Mouse (Mus musculus): ENCODE data around the gene Ostn. TPM values are rescaled to one million over a fixed set of nuclear protein-coding genes. Genes with fewer than 3 reads are reported as not detected.

Ostn gene
- polyA plus RNA-seq, 1 experiment: not detected

DNA sequence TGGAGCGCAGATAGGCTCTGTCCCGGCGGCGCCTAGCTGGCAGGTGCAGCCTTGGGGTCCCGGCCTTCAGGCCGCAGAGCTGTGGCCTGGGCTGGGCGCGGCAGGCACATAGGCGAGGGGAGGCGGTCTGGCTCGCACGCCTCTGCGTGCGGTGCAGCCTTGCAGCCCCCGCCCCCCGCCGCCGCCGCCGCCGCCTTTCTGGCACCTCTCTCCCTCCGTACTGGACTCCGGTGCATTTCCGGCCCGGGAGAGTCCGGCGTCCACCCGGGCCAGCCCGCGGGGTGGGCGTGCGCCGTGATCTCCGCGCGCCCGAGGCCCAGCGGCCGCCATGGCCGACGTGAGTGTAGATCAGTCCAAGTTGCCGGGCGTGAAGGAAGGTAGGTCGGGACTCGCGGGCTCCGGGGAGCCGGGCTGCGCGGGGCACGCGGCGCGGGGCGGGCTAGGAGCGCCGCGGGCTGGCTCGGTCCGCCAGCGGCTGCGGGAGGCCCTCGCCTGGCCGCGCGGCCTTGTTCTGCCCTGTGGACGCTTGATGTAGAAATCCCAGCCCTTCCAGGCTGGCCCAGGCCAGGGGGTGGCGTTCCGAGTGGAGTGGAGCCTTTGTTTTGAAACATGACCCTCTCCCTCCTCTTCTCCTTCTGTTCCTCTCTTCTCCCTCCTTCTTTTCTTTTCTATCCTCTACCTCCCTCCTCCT lies 81.6 kb downstream of the Ostn start, which contains the start of gene Ccdc50:
Gene Ccdc50, plus strand, starts transcription at position 109 of the 691 bp plus-strand sequence.
- no peak for TF ChIP-seq POLR2A (IDR thresholded peaks at IDR 0.05; ENCODE audit: insufficient read depth, low read length)
- TF ChIP-seq EP300 (IDR thresholded peaks at IDR 0.05; ENCODE audit: insufficient read depth, low read depth, low read length): no peak
- no peak for TF ChIP-seq CTCF (IDR thresholded peaks at IDR 0.05; ENCODE audit: low read depth, low read length)
- H3K4me1 ChIP-seq (ENCODE audit: control insufficient read depth, insufficient read depth, low read length): no peaks in the 10 kb centered on the region
- no peaks in the 10 kb centered on the region for H3K36me3 ChIP-seq (ENCODE audit: control insufficient read depth, insufficient read depth, low read length, poor library complexity, severe bottlenecking)
- H3K9ac ChIP-seq (ENCODE audit: low read depth, poor library complexity, severe bottlenecking): peak within 1 kb of the TSS; percentile 98
- peaks cover 2% of the 10 kb centered on the region; the same call in 1 of the 2 replicates for H3K27me3 ChIP-seq (ENCODE audit: control insufficient read depth, insufficient read depth, low read length, poor library complexity, severe bottlenecking)
- peak within 1 kb of the TSS; percentile 96 for H3K4me3 ChIP-seq (ENCODE audit: low read depth, low read length)
- no peak within 1 kb of the TSS for H3K27ac ChIP-seq (ENCODE audit: insufficient read depth, low read length)
- no peaks in the 10 kb centered on the region for H3K9me3 ChIP-seq (replicated peaks; ENCODE audit: control insufficient read depth, insufficient read depth, low read length, poor library complexity, severe bottlenecking)

GRCm38 (mm10) chr16:27389534-27390282 lies 82.4 kb downstream of the Ostn start:
- TF ChIP-seq EP300 (IDR thresholded peaks at IDR 0.05; ENCODE audit: insufficient read depth, low read depth, low read length): no peak
- TF ChIP-seq POLR2A (IDR thresholded peaks at IDR 0.05; ENCODE audit: insufficient read depth, low read length): no peak
- TF ChIP-seq CTCF (IDR thresholded peaks at IDR 0.05; ENCODE audit: low read depth, low read length): no peak
- H3K4me3 ChIP-seq (ENCODE audit: low read depth, low read length): peak overlapping the region; percentile 96
- peaks cover 2% of the 10 kb centered on the region; the same call in 1 of the 2 replicates for H3K27me3 ChIP-seq (ENCODE audit: control insufficient read depth, insufficient read depth, low read length, poor library complexity, severe bottlenecking)
- no peak overlapping the region for H3K27ac ChIP-seq (ENCODE audit: insufficient read depth, low read length)
- no peaks in the 10 kb centered on the region for H3K9me3 ChIP-seq (replicated peaks; ENCODE audit: control insufficient read depth, insufficient read depth, low read length, poor library complexity, severe bottlenecking)
- peak overlapping the region; percentile 98 for H3K9ac ChIP-seq (ENCODE audit: low read depth, poor library complexity, severe bottlenecking)
- H3K4me1 ChIP-seq (ENCODE audit: control insufficient read depth, insufficient read depth, low read length): no peaks in the 10 kb centered on the region
- no peaks in the 10 kb centered on the region for H3K36me3 ChIP-seq (ENCODE audit: control insufficient read depth, insufficient read depth, low read length, poor library complexity, severe bottlenecking)

- TF ChIP-seq EP300 (IDR thresholded peaks at IDR 0.05; ENCODE audit: insufficient read depth, low read depth, low read length) (no peak), POLR2A (IDR thresholded peaks at IDR 0.05; ENCODE audit: insufficient read depth, low read length) (no peak), CTCF (IDR thresholded peaks at IDR 0.05; ENCODE audit: low read depth, low read length) (no peak)
- no peak overlapping the region for H3K27ac ChIP-seq (ENCODE audit: insufficient read depth, low read length)
- H3K4me3 ChIP-seq (ENCODE audit: low read depth, low read length): no peak overlapping the region
- H3K36me3 ChIP-seq (ENCODE audit: control insufficient read depth, insufficient read depth, low read length, poor library complexity, severe bottlenecking): no peaks in the 10 kb centered on the region
- H3K4me1 ChIP-seq (ENCODE audit: control insufficient read depth, insufficient read depth, low read length): no peaks in the 10 kb centered on the region
- H3K9me3 ChIP-seq (replicated peaks; ENCODE audit: control insufficient read depth, insufficient read depth, low read length, poor library complexity, severe bottlenecking): no peaks in the 10 kb centered on the region
- H3K27me3 ChIP-seq (ENCODE audit: control insufficient read depth, insufficient read depth, low read length, poor library complexity, severe bottlenecking): peaks cover 2% of the 10 kb centered on the region; the same call in 1 of the 2 replicates
- H3K9ac ChIP-seq (ENCODE audit: low read depth, poor library complexity, severe bottlenecking): no peak overlapping the region
Measured at GRCm38 (mm10) chr16:27390306-27390705, 83.0 kb downstream of the Ostn start.

DNA sequence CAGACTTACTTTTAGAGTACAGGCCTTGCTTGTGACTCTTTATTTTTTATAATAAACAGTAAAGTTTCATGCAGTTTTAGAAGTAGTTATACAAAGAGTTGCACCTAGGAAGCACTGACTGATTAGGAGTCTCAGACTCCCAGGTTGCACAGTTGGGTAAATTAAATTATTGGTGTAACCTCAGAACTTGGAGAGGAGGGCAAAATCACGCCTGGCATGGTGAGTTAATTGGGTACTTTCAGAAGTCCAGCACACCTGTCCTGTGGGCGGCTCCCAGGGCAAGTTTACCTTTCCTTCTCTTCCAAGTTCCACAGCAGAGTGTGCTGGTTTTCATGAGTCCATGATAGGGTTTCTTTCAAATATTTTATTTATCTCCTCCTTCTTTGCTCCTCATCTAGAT lies 84.6 kb downstream of the Ostn start:
- no peaks in the 10 kb centered on the region for H3K27me3 ChIP-seq (ENCODE audit: control insufficient read depth, insufficient read depth, low read length, poor library complexity, severe bottlenecking)
- H3K36me3 ChIP-seq (ENCODE audit: control insufficient read depth, insufficient read depth, low read length, poor library complexity, severe bottlenecking): no peaks in the 10 kb centered on the region

GRCm38 (mm10) chr16:27395251-27396037 lies 88.2 kb downstream of the Ostn start:
- Histone ChIP-seq H3K36me3 (ENCODE audit: control insufficient read depth, insufficient read depth, low read length, poor library complexity, severe bottlenecking) (no peaks in the 10 kb centered on the region), H3K9me3 (replicated peaks; ENCODE audit: control insufficient read depth, insufficient read depth, low read length, poor library complexity, severe bottlenecking) (no peaks in the 10 kb centered on the region), H3K27ac (ENCODE audit: insufficient read depth, low read length) (no peak overlapping the region), H3K4me3 (ENCODE audit: low read depth, low read length) (no peak overlapping the region), H3K27me3 (ENCODE audit: control insufficient read depth, insufficient read depth, low read length, poor library complexity, severe bottlenecking) (no peaks in the 10 kb centered on the region), H3K4me1 (ENCODE audit: control insufficient read depth, insufficient read depth, low read length) (no peaks in the 10 kb centered on the region), H3K9ac (ENCODE audit: low read depth, poor library complexity, severe bottlenecking) (no peak overlapping the region)
- TF ChIP-seq EP300 (IDR thresholded peaks at IDR 0.05; ENCODE audit: insufficient read depth, low read depth, low read length) (no peak), CTCF (IDR thresholded peaks at IDR 0.05; ENCODE audit: low read depth, low read length) (no peak), POLR2A (IDR thresholded peaks at IDR 0.05; ENCODE audit: insufficient read depth, low read length) (no peak)

More for the DNA sequence above, 84.6 kb downstream of the Ostn start:
- H3K9me3 ChIP-seq (replicated peaks; ENCODE audit: control insufficient read depth, insufficient read depth, low read length, poor library complexity, severe bottlenecking): no peaks in the 10 kb centered on the region
- H3K4me1 ChIP-seq (ENCODE audit: control insufficient read depth, insufficient read depth, low read length): no peaks in the 10 kb centered on the region
- H3K27ac ChIP-seq (ENCODE audit: insufficient read depth, low read length): no peak overlapping the region
- no peak overlapping the region for H3K9ac ChIP-seq (ENCODE audit: low read depth, poor library complexity, severe bottlenecking)
- TF ChIP-seq POLR2A (IDR thresholded peaks at IDR 0.05; ENCODE audit: insufficient read depth, low read length) (no peak), CTCF (IDR thresholded peaks at IDR 0.05; ENCODE audit: low read depth, low read length) (no peak), EP300 (IDR thresholded peaks at IDR 0.05; ENCODE audit: insufficient read depth, low read depth, low read length) (no peak)
- no peak overlapping the region for H3K4me3 ChIP-seq (ENCODE audit: low read depth, low read length)

Measured in ES-Bruce4 (cell line).